Mouse (Mus musculus) heart, embryonic 14.5 days (tissue): ENCODE measurements around the gene Eef1g. TPM values are rescaled to one million over a fixed set of nuclear protein-coding genes. Genes with fewer than 3 reads are reported as not detected.
A peak's percentile ranks its signal among the peaks of the same experiment; 100 is the strongest.
"Not testable (repeated sequence)": the region's sequence is repeated elsewhere in the genome, so short reads cannot be mapped to it uniquely, and the experiment has no call there.

Experiments
- ATAC-seq: fragments of 200-750 bp; cut with Nextera tagmentation; 2 replicates; pipeline ENCODE4 v1.8.0; 2017; ENCODE audit warnings: low read depth, moderate TSS enrichment; ENCODE audit not compliant: insufficient number of reproducible peaks, insufficient read depth, low FRiP score
- H3K27ac ChIP-seq, 2 experiments: fragments of 200-500 bp in 1 of 2; fragments of 300-500 bp in 1 of 2; sonication (generic) in 1 of 2; replicated peaks in 1 of 2; 2 replicates each; pipeline ENCODE4 v1.5.1; 2012 to 2014; ENCODE audit warnings: low read depth in 2 of 2, low read length in 2 of 2, control low read depth in 1 of 2, mild to moderate bottlenecking in 1 of 2, mixed read lengths in 1 of 2; ENCODE audit not compliant: control insufficient read depth in 1 of 2, insufficient read depth in 1 of 2
- H3K27me3 ChIP-seq: fragments of 300-500 bp; sonication (generic); 2 replicates; pipeline ENCODE4 v1.6.1; 2014; ENCODE audit warnings: mild to moderate bottlenecking, low read length, control low read depth; ENCODE audit not compliant: control insufficient read depth, insufficient read depth
- H3K36me3 ChIP-seq: fragments of 300-500 bp; sonication (generic); 2 replicates; pipeline ENCODE4 v1.6.1; 2014; ENCODE audit warnings: mild to moderate bottlenecking, control low read depth, low read length, mixed read lengths; ENCODE audit not compliant: control insufficient read depth, insufficient read depth
- H3K4me1 ChIP-seq, 2 experiments: fragments of 200-500 bp in 1 of 2; fragments of 300-500 bp in 1 of 2; sonication (generic) in 1 of 2; 2 replicates each; pipeline ENCODE4 v1.6.1; 2012 to 2014; ENCODE audit warnings: low read length in 2 of 2, control low read depth in 1 of 2, mixed read lengths in 1 of 2; ENCODE audit not compliant: control insufficient read depth in 2 of 2, insufficient read depth in 2 of 2
- H3K4me2 ChIP-seq: fragments of 300-500 bp; sonication (generic); 2 replicates; pipeline ENCODE4 v1.6.1; 2014; ENCODE audit warnings: mild to moderate bottlenecking, low read length
- H3K4me3 ChIP-seq, 2 experiments: fragments of 200-500 bp in 1 of 2; fragments of 300-500 bp in 1 of 2; sonication (generic) in 1 of 2; 2 replicates each; pipeline ENCODE4 v1.5.1; 2012 to 2014; ENCODE audit warnings: low read length in 2 of 2, mild to moderate bottlenecking in 2 of 2, control low read depth in 1 of 2, low read depth in 1 of 2, moderate library complexity in 1 of 2; ENCODE audit not compliant: control insufficient read depth in 1 of 2, insufficient read depth in 1 of 2
- H3K9ac ChIP-seq: fragments of 300-500 bp; sonication (generic); 2 replicates; pipeline ENCODE4 v1.6.1; 2014; ENCODE audit warnings: mild to moderate bottlenecking, low read length
- H3K9me3 ChIP-seq: fragments of 300-500 bp; sonication (generic); 2 replicates; pipeline ENCODE4 v1.6.1; 2016; ENCODE audit warnings: low read length, control low read depth; ENCODE audit not compliant: control insufficient read depth
- WGBS: fragments of 180-500 bp; shearing (Covaris S2); extraction: QIAGEN DNeasy Blood & Tissue Kit; methylation state at CpG from one replicate; pipeline ENCODE4 v1.1.7; 2014; 5-methylcytosine and 5-hydroxymethylcytosine counted together
- polyA plus RNA-seq: library from polyadenylated mRNA; unstranded; fragments of >200 nt; fragmentation: Nextera tagmentation; extraction: Ambion mirVana; gene quantifications from 2 replicates; pipeline ENCODE4 v1.2.1, GENCODE M21; 2014

The Eef1g gene
- polyA plus RNA-seq, 1 experiment from 2014 or later, result 253 TPM

GRCm38 (mm10) chr19:8965771-8966170 lies 1.1 kb upstream of the Eef1g start:
- ATAC-seq, result no peak
- Histone ChIP-seq H3K27me3 (no peaks in the 10 kb centered on the region), H3K9ac (peak overlapping the region; percentile 77), H3K9me3 (no peaks in the 10 kb centered on the region), H3K4me2 (peak overlapping the region; percentile 81), H3K27ac (peak overlapping the region; percentile 92 to 96), H3K36me3 (peaks cover 80% of the 10 kb centered on the region), H3K4me3 (peak overlapping the region in 1 of 2 experiments; percentile 77; a peak in 2 of 4 replicates), H3K4me1 (peaks cover 6 to 14% of the 10 kb centered on the region in 2 experiments)
- WGBS, result 69% methylated on average over 8 of the region's 8 CpGs

GRCm38 (mm10) chr19:8966198-8966589 lies 647 bp upstream of the Eef1g start:
- peak overlapping the region; percentile 71 to 77 for H3K4me3 ChIP-seq
- peaks cover 6 to 14% of the 10 kb centered on the region in 2 experiments for H3K4me1 ChIP-seq
- H3K36me3 ChIP-seq, result peaks cover 80% of the 10 kb centered on the region
- H3K27ac ChIP-seq, result peak overlapping the region; percentile 92 to 96
- H3K27me3 ChIP-seq, result no peaks in the 10 kb centered on the region
- H3K4me2 ChIP-seq, result peak overlapping the region; percentile 81
- H3K9me3 ChIP-seq, result no peaks in the 10 kb centered on the region
- H3K9ac ChIP-seq, result peak overlapping the region; percentile 77
- 31% methylated on average over 5 of the region's 5 CpGs for WGBS
- no peak for ATAC-seq

GRCm38 (mm10) chr19:8967373-8967743 lies 517 bp downstream of the Eef1g start:
- H3K36me3 ChIP-seq, result peaks cover 80% of the 10 kb centered on the region
- no peak for ATAC-seq
- peak overlapping the region; percentile 77 to 80 for H3K4me3 ChIP-seq
- no peaks in the 10 kb centered on the region for H3K9me3 ChIP-seq
- WGBS, result 0% methylated on average over 8 of the region's 8 CpGs
- peaks cover 6 to 14% of the 10 kb centered on the region in 2 experiments for H3K4me1 ChIP-seq
- H3K4me2 ChIP-seq, result peak overlapping the region; percentile 84
- peak overlapping the region; percentile 70 to 76 for H3K27ac ChIP-seq
- H3K27me3 ChIP-seq, result no peaks in the 10 kb centered on the region
- peak overlapping the region; percentile 95 for H3K9ac ChIP-seq

GRCm38 (mm10) chr19:8967893-8968292 lies 1.1 kb downstream of the Eef1g start:
- H3K27me3 ChIP-seq, result no peaks in the 10 kb centered on the region
- no peaks in the 10 kb centered on the region for H3K9me3 ChIP-seq
- H3K4me3 ChIP-seq, result peak overlapping the region; percentile 77 to 80
- peak overlapping the region; percentile 84 for H3K4me2 ChIP-seq
- H3K27ac ChIP-seq, result peak overlapping the region; percentile 70 to 76
- ATAC-seq, result no peak
- peaks cover 80% of the 10 kb centered on the region for H3K36me3 ChIP-seq
- H3K9ac ChIP-seq, result peak overlapping the region; percentile 95
- WGBS, result under 1% methylated on average over 7 of the region's 9 CpGs
- peaks cover 6 to 14% of the 10 kb centered on the region in 2 experiments for H3K4me1 ChIP-seq

GRCm38 (mm10) chr19:8972491-8972890 lies 5.7 kb downstream of the Eef1g start:
- H3K4me3 ChIP-seq, H3K27ac ChIP-seq, H3K9ac ChIP-seq, ATAC-seq, H3K9me3 ChIP-seq, H3K27me3 ChIP-seq, H3K4me2 ChIP-seq: not testable (repeated sequence)
- WGBS, result 83% methylated on average over 8 of the region's 8 CpGs
- peaks cover 0 to 14% of the 10 kb centered on the region in 2 experiments; a peak in 3 of 4 replicates for H3K4me1 ChIP-seq
- peaks cover 92% of the 10 kb centered on the region for H3K36me3 ChIP-seq

GRCm38 (mm10) chr19:8974638-8975037 lies 7.8 kb downstream of the Eef1g start:
- Histone ChIP-seq H3K4me3 (no peak overlapping the region), H3K9me3 (no peaks in the 10 kb centered on the region), H3K27me3 (no peaks in the 10 kb centered on the region), H3K9ac (no peak overlapping the region), H3K36me3 (peaks cover 100% of the 10 kb centered on the region), H3K4me2 (no peak overlapping the region), H3K4me1 (0 out of 4 replicates have a peak, but pooled peaks cover 0 to 4% of the 10 kb centered on the region in 2 experiments), H3K27ac (no peak overlapping the region)
- no peak for ATAC-seq
- WGBS, result 97% methylated on average over 1 of the region's 1 CpGs

- ATAC-seq, result no peak
- WGBS, result 89% methylated on average over 2 of the region's 2 CpGs
- no peak overlapping the region for H3K4me2 ChIP-seq
- no peaks in the 10 kb centered on the region for H3K9me3 ChIP-seq
- H3K4me3 ChIP-seq, result no peak overlapping the region
- H3K27me3 ChIP-seq, result no peaks in the 10 kb centered on the region
- 0 out of 2 replicates have a peak overlapping the region, but pooled peaks have one; percentile 16 for H3K9ac ChIP-seq
- peaks cover 100% of the 10 kb centered on the region for H3K36me3 ChIP-seq
- peaks cover 0 to 4% of the 10 kb centered on the region in 2 experiments; a peak in 1 of 4 replicates for H3K4me1 ChIP-seq
- H3K27ac ChIP-seq, result no peak overlapping the region; a peak in 1 of 4 replicates
These were observed 8.7 kb downstream of the Eef1g start for GRCm38 (mm10) chr19:8975491-8975890.

- WGBS, result 36% methylated on average over 3 of the region's 3 CpGs
- H3K27me3 ChIP-seq, result no peaks in the 10 kb centered on the region
- peaks cover 1 to 7% of the 10 kb centered on the region in 2 experiments; a peak in 3 of 4 replicates for H3K4me1 ChIP-seq
- ATAC-seq, result no peak
- H3K4me2 ChIP-seq, result no peak overlapping the region
- H3K27ac ChIP-seq, result 0 out of 4 replicates have a peak overlapping the region, but pooled peaks of 1 of the 2 experiments have one; percentile 4
- H3K4me3 ChIP-seq, result no peak overlapping the region
- H3K9me3 ChIP-seq, result no peaks in the 10 kb centered on the region
- no peak overlapping the region for H3K9ac ChIP-seq
- H3K36me3 ChIP-seq, result peaks cover 95% of the 10 kb centered on the region
These were observed 9.7 kb downstream of the Eef1g start for GRCm38 (mm10) chr19:8976535-8976934.
